Mouse (Mus musculus): ENCODE results near the gene Klrg2. TPM values are rescaled to one million over a fixed set of nuclear protein-coding genes. Genes with fewer than 3 reads are reported as not detected.
"Not testable (repeated sequence)": the region's sequence is repeated elsewhere in the genome, so short reads cannot be mapped to it uniquely, and the experiment has no call there.

Gene Klrg2
- total and polyA plus RNA-seq, 3 experiments: 0.21 to 0.43 (median 0.33) TPM

DNA sequence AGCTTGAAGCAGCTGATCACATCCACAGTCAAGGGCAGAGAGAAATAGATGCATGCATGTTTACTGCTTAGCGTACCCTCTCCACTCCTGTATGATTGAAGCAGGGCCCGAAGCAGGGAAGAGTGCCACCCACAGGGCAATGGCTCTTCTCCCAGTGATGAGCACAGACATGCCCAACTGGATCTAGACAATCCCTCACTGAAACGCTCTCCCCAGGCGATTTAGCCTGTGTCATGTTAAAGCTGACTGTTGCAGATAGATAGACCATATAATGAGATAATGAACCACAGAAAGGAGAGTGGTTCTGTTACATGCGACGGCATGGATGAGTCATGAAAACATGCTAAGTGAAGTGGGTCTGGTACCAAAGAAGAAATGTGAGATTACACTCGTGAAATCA is 34.2 kb upstream of the Klrg2 start:
- Histone ChIP-seq H3K27me3 (ENCODE audit: control insufficient read depth, insufficient read depth, low read length) (no peaks in the 10 kb centered on the region), H3K79me2 (replicated peaks; ENCODE audit: control insufficient read depth, insufficient read depth, low read length) (no peaks in the 10 kb centered on the region), H3K9ac (ENCODE audit: low read depth, low read length) (no peak overlapping the region), H3K4me3 (no peak overlapping the region), H3K4me1 (ENCODE audit: control insufficient read depth, insufficient read depth, low read length) (no peaks in the 10 kb centered on the region), H3K36me3 (ENCODE audit: control insufficient read depth, insufficient read depth, low read length) (no peaks in the 10 kb centered on the region), H3K27ac (no peak overlapping the region)
- no peak for DNase-seq
- TF ChIP-seq EP300 (IDR thresholded peaks at IDR 0.05; ENCODE audit: insufficient read depth, low read depth, low read length) (no peak), CTCF (IDR thresholded peaks at IDR 0.05) (no peak), POLR2A (IDR thresholded peaks at IDR 0.05; ENCODE audit: insufficient read depth, low read depth, low read length) (no peak)
- 90% methylated on average over 7 of the region's 7 CpGs for WGBS
- intact Hi-C loops (cut with DNase I): no loop called here

GRCm38 (mm10) chr6:38670488-38670887 is 33.4 kb upstream of the Klrg2 start:
- H3K27ac ChIP-seq; H3K79me2 ChIP-seq (replicated peaks; ENCODE audit: control insufficient read depth, insufficient read depth, low read length); DNase-seq; intact Hi-C loops (cut with DNase I); H3K4me3 ChIP-seq; H3K9ac ChIP-seq (ENCODE audit: low read depth, low read length); H3K36me3 ChIP-seq (ENCODE audit: control insufficient read depth, insufficient read depth, low read length); H3K27me3 ChIP-seq (ENCODE audit: control insufficient read depth, insufficient read depth, low read length); H3K4me1 ChIP-seq (ENCODE audit: control insufficient read depth, insufficient read depth, low read length): not testable (repeated sequence)
- WGBS: 95% methylated on average over 1 of the region's 1 CpGs

DNA sequence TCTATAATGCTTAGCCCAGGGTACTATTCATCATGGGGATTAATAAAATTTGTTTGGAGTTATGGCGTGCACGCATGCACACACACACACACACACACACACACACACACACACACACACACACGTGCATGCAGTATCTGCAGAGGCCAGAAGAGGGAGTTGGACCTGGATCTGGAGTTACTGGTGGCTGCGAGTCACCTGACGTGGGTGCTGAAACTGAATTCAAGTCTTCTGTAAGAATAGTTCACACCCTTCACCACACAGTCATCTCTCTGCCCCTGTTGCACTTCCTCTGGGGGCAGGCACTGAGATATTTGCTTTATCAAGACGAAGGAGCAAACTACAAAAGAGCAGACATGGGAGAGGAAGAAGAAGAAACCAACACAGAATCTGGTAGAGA is 32.5 kb upstream of the Klrg2 start:
- TF ChIP-seq CTCF (IDR thresholded peaks at IDR 0.05) (no peak), EP300 (IDR thresholded peaks at IDR 0.05; ENCODE audit: insufficient read depth, low read depth, low read length) (no peak), POLR2A (IDR thresholded peaks at IDR 0.05; ENCODE audit: insufficient read depth, low read depth, low read length) (no peak)
- no peaks in the 10 kb centered on the region for H3K4me1 ChIP-seq (ENCODE audit: control insufficient read depth, insufficient read depth, low read length)
- no peaks in the 10 kb centered on the region for H3K27me3 ChIP-seq (ENCODE audit: control insufficient read depth, insufficient read depth, low read length)
- H3K27ac ChIP-seq: no peak overlapping the region
- intact Hi-C loops (cut with DNase I): no loop called here
- 76% methylated on average over 6 of the region's 6 CpGs for WGBS
- DNase-seq: no peak
- no peak overlapping the region for H3K4me3 ChIP-seq
- no peaks in the 10 kb centered on the region for H3K36me3 ChIP-seq (ENCODE audit: control insufficient read depth, insufficient read depth, low read length)
- no peak overlapping the region for H3K9ac ChIP-seq (ENCODE audit: low read depth, low read length)
- no peaks in the 10 kb centered on the region for H3K79me2 ChIP-seq (replicated peaks; ENCODE audit: control insufficient read depth, insufficient read depth, low read length)

DNA sequence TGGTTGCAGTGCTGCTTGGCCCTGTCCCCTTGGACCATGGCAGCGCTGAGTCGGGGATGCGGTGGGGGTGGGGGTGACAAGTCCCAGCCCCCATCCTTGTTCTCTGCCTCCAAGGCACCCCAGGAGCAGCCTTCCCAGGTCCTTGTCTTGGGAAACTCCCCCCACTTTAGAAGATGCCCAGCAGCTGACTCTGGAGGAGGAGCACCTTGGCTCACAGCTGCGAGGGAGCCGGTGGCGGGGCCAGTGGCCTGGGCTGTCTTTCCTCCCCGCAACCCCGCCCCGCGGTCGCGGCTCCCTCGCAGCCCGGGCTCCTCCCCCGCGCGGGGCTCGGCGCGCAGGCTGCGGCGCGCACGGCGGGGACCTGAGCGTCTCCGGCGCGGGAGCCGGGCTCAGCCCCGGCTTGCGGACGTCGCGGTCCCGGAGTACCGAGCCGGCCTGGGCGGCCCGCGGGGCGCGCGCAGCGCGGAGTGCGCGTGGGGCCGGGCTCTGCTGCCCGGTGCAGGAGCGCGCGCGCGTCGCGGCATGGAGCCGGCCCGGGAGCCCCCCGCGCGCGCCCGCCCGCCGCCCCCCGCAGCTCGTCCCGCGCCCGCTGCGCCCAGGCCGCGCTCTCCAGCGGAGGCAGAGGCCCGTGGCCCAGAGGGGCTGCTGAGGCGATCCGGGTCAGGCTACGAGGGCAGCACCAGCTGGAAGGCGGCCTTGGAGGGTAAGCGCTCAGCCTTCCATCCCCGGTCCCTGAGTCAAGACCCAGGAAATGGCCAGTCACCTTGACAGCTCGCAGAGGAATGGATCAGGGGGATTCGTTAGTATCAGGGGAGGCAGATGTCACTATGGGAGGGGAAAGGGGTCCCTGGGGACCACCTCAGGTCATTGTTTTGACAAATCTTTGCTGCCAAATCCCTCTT is 25.9 kb upstream of the Klrg2 start, which contains the start of gene Clec2l:
Clec2l (plus strand) TSS at position 356 of the 902 bp plus-strand sequence.
- no peaks in the 10 kb centered on the region for H3K36me3 ChIP-seq (ENCODE audit: control insufficient read depth, insufficient read depth, low read length)
- H3K9ac ChIP-seq (ENCODE audit: low read depth, low read length): no peak within 1 kb of the TSS
- TF ChIP-seq CTCF (IDR thresholded peaks at IDR 0.05): no peak
- TF ChIP-seq EP300 (IDR thresholded peaks at IDR 0.05; ENCODE audit: insufficient read depth, low read depth, low read length): no peak
- TF ChIP-seq POLR2A (IDR thresholded peaks at IDR 0.05; ENCODE audit: insufficient read depth, low read depth, low read length): no peak
- H3K4me3 ChIP-seq: no peak within 1 kb of the TSS
- no peak within 1 kb of the TSS for H3K27ac ChIP-seq
- WGBS: 2% methylated on average over 72 of the region's 84 CpGs
- intact Hi-C loops (cut with DNase I): no loop called here
- peak; percentile 17 to 34 for DNase-seq
- H3K27me3 ChIP-seq (ENCODE audit: control insufficient read depth, insufficient read depth, low read length): peaks cover 1% of the 10 kb centered on the region; the same call in 1 of the 2 replicates
- no peaks in the 10 kb centered on the region for H3K79me2 ChIP-seq (replicated peaks; ENCODE audit: control insufficient read depth, insufficient read depth, low read length)
- H3K4me1 ChIP-seq (ENCODE audit: control insufficient read depth, insufficient read depth, low read length): no peaks in the 10 kb centered on the region

- no peak overlapping the region for H3K9ac ChIP-seq (ENCODE audit: low read depth, low read length)
- H3K79me2 ChIP-seq (replicated peaks; ENCODE audit: control insufficient read depth, insufficient read depth, low read length): no peaks in the 10 kb centered on the region
- no peaks in the 10 kb centered on the region for H3K4me1 ChIP-seq (ENCODE audit: control insufficient read depth, insufficient read depth, low read length)
- peaks cover 1% of the 10 kb centered on the region; the same call in 1 of the 2 replicates for H3K27me3 ChIP-seq (ENCODE audit: control insufficient read depth, insufficient read depth, low read length)
- TF ChIP-seq EP300 (IDR thresholded peaks at IDR 0.05; ENCODE audit: insufficient read depth, low read depth, low read length): no peak
- TF ChIP-seq CTCF (IDR thresholded peaks at IDR 0.05): no peak
- no peak for TF ChIP-seq POLR2A (IDR thresholded peaks at IDR 0.05; ENCODE audit: insufficient read depth, low read depth, low read length)
- 91% methylated on average over 4 of the region's 4 CpGs for WGBS
- intact Hi-C loops (cut with DNase I): no loop called here
- H3K36me3 ChIP-seq (ENCODE audit: control insufficient read depth, insufficient read depth, low read length): no peaks in the 10 kb centered on the region
- H3K27ac ChIP-seq: no peak overlapping the region
- no peak for DNase-seq
- H3K4me3 ChIP-seq: no peak overlapping the region
Measured at GRCm38 (mm10) chr6:38661626-38662025, 24.6 kb upstream of the Klrg2 start.

GRCm38 (mm10) chr6:38650263-38650937 is 13.4 kb upstream of the Klrg2 start:
- H3K4me1 ChIP-seq (ENCODE audit: control insufficient read depth, insufficient read depth, low read length): no peaks in the 10 kb centered on the region
- intact Hi-C loops (cut with DNase I): loop anchor here (1.0 to 5.0 kb wide), 3 partner anchors 45 to 417 kb away; no protein-coding TSS in a partner anchor
- no peak overlapping the region for H3K9ac ChIP-seq (ENCODE audit: low read depth, low read length)
- TF ChIP-seq EP300 (IDR thresholded peaks at IDR 0.05; ENCODE audit: insufficient read depth, low read depth, low read length) (no peak), CTCF (IDR thresholded peaks at IDR 0.05) (peak; percentile 95)
- no peaks in the 10 kb centered on the region for H3K27me3 ChIP-seq (ENCODE audit: control insufficient read depth, insufficient read depth, low read length)
- no peak overlapping the region for H3K27ac ChIP-seq
- H3K36me3 ChIP-seq (ENCODE audit: control insufficient read depth, insufficient read depth, low read length): no peaks in the 10 kb centered on the region
- no peaks in the 10 kb centered on the region for H3K79me2 ChIP-seq (replicated peaks; ENCODE audit: control insufficient read depth, insufficient read depth, low read length)
- H3K4me3 ChIP-seq: no peak overlapping the region
- DNase-seq: peak; percentile 56 to 64
- WGBS: 36% methylated on average over 14 of the region's 14 CpGs

Data from heart, adult 2 months (tissue).